Mouse (Mus musculus) heart, postnatal 0 days (tissue): ENCODE measurements around the gene Slc38a11. TPM values are rescaled to one million over a fixed set of nuclear protein-coding genes. Genes with fewer than 3 reads are reported as not detected.

Experiments
- ATAC-seq: fragments of 200-750 bp; cut with Nextera tagmentation; 2 replicates; pipeline ENCODE4 v1.8.0; 2017; ENCODE audit warnings: low read depth, moderate number of reproducible peaks, moderate library complexity; ENCODE audit not compliant: insufficient read depth
- DNase-seq: peaks from one replicate; pipeline ENCODE4 v3.0.0-alpha.2; 2016; ENCODE audit warnings: low spot score
- H3K27ac ChIP-seq: fragments of 300-500 bp; sonication (generic); 2 replicates; pipeline ENCODE4 v1.5.1; 2014; ENCODE audit warnings: low read depth, mild to moderate bottlenecking
- H3K27me3 ChIP-seq: fragments of 300-500 bp; sonication (generic); 2 replicates; pipeline ENCODE4 v1.6.1; 2014; ENCODE audit warnings: low read length, mixed read lengths; ENCODE audit not compliant: control insufficient read depth, insufficient read depth
- H3K36me3 ChIP-seq: fragments of 300-500 bp; sonication (generic); replicated peaks from 2 replicates; pipeline ENCODE4 v1.6.1; 2014; ENCODE audit warnings: low read length, mixed read lengths; ENCODE audit not compliant: control insufficient read depth, insufficient read depth
- H3K4me1 ChIP-seq: fragments of 300-500 bp; sonication (generic); 2 replicates; pipeline ENCODE4 v1.6.1; 2014; ENCODE audit warnings: antibody characterized with exemption; ENCODE audit not compliant: control insufficient read depth, insufficient read depth
- H3K4me2 ChIP-seq: fragments of 300-500 bp; sonication (generic); 2 replicates; pipeline ENCODE4 v1.6.1; 2014; ENCODE audit warnings: low read depth, mild to moderate bottlenecking, low read length, moderate library complexity
- H3K4me3 ChIP-seq: fragments of 300-500 bp; sonication (generic); 2 replicates; pipeline ENCODE4 v1.5.1; 2014; ENCODE audit warnings: low read depth, low read length
- H3K9ac ChIP-seq: fragments of 300-500 bp; sonication (generic); replicated peaks from 2 replicates; pipeline ENCODE4 v1.6.1; 2014; ENCODE audit warnings: low read depth, low read length, mixed read lengths
- H3K9me3 ChIP-seq: fragments of 300-500 bp; sonication (generic); replicated peaks from 2 replicates; pipeline ENCODE4 v1.6.1; 2016; ENCODE audit warnings: low read length; ENCODE audit not compliant: control insufficient read depth
- CTCF ChIP-seq: IDR thresholded peaks from 2 replicates; pipeline ENCODE4 v1.5.1; 2016; ENCODE audit warnings: antibody characterized with exemption, control low read depth, low read depth
- EP300 ChIP-seq: IDR thresholded peaks from 2 replicates; pipeline ENCODE4 v1.6.1; 2016; ENCODE audit warnings: antibody characterized with exemption, low read depth
- WGBS: fragments of 180-500 bp; shearing (Covaris S2); extraction: QIAGEN DNeasy Blood & Tissue Kit; methylation state at CpG from one replicate; pipeline ENCODE4 v1.1.7; 2014; 5-methylcytosine and 5-hydroxymethylcytosine counted together
- microRNA-seq: library from miRNA; unstranded; fragments of <30 nt; microRNA quantifications from one replicate; pipeline ENCODE4, GENCODE M21; 2016
- polyA plus RNA-seq: library from polyadenylated mRNA; unstranded; fragments of >200 nt; fragmentation: Nextera tagmentation; extraction: Ambion mirVana; gene quantifications from 2 replicates; pipeline ENCODE4 v1.2.1, GENCODE M21; 2015
- total RNA-seq: library from RNA; depleted of rRNA; stranded (reverse); fragments of >200 nt; gene quantifications from 2 replicates; pipeline ENCODE4 v1.2.3, GENCODE M21; 2014; ENCODE audit warnings: low replicate concordance; rRNA removed

Slc38a11 gene
- total and polyA plus RNA-seq, 2 experiments from 2014 or later = 0.44 TPM; not detected in 1

DNA sequence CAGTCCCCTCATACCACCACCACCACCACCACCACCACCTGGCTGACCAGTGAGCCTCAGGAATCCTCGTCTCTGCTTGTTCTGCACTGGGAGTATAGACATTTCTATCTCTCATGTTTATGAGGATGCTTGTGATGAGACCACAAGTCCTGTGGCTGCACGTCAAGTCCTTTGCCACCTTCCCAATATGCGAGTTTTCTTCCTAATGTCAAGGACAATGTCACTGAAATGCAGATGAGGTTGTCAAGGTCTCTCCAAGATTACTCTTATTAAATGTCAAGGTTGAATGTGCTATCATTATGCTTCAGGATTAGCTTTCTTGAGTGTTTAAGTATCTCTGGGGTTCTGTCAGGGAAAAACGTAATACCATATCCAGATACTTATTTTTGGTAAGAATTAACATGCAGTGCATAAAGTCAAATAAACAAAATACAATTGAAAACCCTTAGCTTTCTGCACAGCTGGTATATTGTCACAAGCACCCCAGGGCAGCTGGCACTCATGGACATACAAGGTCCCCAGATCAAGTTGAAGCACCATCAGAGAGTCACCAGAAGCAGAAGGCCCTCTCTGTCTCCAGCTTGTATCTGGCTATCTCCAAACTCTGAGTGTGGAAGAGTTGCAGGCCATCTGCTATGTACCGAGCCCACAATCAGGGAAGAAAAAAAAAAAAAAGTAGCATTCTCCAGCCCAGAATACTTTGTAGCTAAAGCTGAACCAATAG is 97.1 kb downstream of the Slc38a11 start:
- H3K4me3 ChIP-seq = no peak overlapping the region
- no peaks in the 10 kb centered on the region for H3K4me1 ChIP-seq
- DNase-seq (no peak), ATAC-seq (no peak)
- no peak overlapping the region for H3K9ac ChIP-seq
- H3K27me3 ChIP-seq = no peaks in the 10 kb centered on the region
- no peak overlapping the region for H3K4me2 ChIP-seq
- no peaks in the 10 kb centered on the region for H3K36me3 ChIP-seq
- H3K27ac ChIP-seq = no peak overlapping the region
- TF ChIP-seq EP300 (no peak), CTCF (no peak)
- WGBS = 74% methylated on average over 5 of the region's 5 CpGs
- no peaks in the 10 kb centered on the region for H3K9me3 ChIP-seq

Small RNA genes within 50 kb of the gene (microRNA-seq; reads per million reads assigned to microRNA genes)
- gene Mir6337 = not detected

Other genes starting within 250 kb of the Slc38a11 start
- gene Cobll1, start 124.6 kb downstream of the Slc38a11 start, total RNA-seq = 8.2 and 8.6 TPM in 2 replicates
- 10.2 and 11.0 TPM in 2 replicates for gene Cobll1, start 124.6 kb downstream of the Slc38a11 start, polyA plus RNA-seq
- 0.35 and 0.42 TPM in 2 replicates for gene Scn3a, start 203.6 kb upstream of the Slc38a11 start, total RNA-seq
- gene Scn3a, start 203.6 kb upstream of the Slc38a11 start, polyA plus RNA-seq = 0.15 and 0.23 TPM in 2 replicates